Mouse (Mus musculus) lung, postnatal 4 days (tissue): Measurements from ENCODE around the gene Msrb1.
A peak's percentile ranks its signal among the peaks of the same experiment; 100 is the strongest.

ENCODE experiments used
- DNase-seq, 2 experiments: peaks; one replicate each; pipeline ENCODE4 v3.0.0; 2021

The Msrb1 gene

DNA sequence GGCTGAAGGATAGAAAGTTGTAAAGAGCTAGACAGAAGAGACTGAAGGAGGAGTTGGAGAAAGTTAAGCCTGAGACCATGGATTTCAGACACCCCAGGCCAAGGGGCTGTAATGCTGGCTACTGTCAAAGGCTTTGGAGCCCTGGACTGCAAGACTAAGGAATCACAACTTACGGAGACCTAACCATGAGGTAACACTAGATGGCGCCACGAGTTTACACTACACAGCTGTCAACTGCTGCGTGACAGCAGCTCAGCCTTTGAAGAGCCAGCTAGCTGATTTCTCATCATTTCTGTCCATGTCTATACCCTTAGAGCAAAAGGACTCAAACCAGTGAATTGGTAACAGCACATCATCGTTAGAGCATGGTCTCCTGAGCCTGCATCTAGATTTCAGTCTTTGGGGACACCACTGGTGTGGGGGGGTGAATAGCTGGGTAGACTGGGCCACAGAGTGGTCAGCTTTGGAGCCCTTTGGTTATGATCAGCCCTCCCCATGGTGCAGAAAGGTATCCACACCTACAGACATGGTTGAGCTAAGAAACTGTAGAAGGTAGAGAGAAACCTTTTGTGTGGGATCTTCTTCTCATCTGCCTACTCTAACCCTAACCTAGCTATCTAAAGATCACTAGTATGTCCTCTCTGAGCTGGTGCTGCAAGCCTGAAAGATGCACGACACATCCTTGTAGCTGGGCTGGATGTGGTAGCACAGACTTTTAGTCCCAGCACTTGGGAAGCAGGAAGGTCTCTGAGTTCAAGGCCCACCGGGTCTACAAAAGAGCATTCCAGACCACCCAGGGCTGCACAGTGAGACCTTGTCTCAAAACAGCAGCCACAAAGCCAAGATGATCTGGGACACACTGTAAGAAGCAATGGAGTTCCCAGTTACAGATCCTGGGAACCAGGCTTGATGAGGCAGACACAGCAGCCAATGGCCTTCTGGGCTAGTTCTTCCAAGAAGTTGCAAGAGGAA is 9.4 kb downstream of the Msrb1 start:
- peak; percentile 74 to 89 for DNase-seq

DNA sequence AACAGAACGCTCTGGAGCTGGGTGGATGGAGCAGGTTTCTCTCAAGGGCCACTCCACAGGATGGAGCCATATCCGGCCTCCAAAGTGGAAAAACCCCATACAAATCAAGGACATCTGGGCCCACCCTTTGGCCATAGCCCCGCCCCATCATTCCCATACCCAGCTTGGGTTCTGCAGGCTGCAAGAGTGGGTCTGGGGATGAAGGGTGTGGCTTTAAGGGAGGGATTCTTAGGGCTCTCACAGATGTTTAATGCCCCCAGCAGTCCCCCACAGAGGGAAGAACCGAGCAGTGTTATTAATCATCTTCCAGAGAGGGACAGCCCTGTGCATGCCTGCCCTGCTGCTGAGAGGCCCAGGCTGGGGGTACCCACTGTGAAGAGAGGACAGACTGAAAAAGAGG is 10.5 kb downstream of the Msrb1 start:
- DNase-seq = no peak

DNA sequence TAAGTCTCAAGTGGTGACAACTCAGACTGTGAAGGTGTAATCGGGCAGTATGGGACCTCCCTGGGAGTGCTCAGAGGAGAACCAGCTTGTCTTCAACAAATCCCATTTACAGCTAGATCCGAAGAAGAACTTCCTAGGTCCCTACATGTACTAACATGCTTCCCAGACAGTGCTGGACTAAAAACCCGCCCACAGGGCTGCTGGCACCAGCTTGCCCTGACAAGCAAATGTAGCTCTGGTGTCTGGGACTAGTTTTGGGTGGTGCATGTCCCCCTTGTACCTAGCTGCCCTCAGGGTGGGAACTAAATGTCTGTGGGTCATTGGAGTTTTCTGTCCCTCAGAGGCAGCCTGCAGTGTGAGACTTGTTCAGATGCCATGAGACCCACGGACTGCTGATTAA is 15.1 kb downstream of the Msrb1 start:
- no peak for DNase-seq

DNA sequence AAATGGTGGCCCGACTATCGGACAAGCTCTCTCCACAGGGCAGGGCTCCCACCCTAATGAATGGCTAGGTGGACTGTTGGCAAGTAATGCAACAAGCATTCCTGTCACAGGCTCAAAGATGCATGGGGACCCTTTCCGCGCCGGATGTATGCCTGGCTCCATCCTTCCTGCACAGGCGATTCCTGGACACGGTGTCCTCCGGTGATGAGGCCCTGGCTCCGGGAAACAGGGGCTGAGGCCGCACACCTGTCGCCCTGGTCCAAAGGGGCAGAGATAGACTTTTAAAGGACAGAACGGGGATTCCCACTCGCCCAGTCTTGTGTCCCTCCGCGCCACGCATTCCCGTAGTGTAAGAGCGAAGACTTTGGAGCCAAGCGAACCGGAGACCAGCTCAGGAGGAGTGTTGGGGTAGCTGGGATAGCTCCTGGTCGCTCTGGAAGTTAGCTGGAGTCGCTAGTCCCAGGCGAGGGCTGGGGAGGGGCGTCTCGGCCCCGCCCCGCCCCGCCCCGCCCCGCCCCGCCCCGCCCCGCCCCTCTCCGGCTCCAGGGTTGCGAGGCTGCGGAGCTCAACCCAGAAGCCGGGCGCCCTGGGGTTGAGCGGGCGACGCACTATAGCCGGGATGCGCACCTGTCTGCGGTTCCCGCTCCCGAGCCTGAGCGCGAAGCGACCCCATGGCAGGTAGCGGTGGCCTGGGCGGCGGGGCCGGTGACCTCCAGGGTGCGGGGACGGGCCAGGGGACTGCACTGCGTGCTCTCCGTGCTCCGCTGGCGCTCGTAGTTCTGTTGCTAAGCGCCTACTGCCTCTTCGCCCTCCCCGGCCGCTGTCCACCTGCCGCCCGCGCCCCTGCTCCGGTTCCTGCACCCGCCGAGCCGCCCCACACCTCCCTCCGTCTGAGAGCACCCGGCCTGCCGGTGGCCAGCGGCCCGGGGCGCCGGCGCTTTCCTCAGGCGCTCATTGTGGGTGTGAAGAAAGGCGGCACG is 16.3 kb downstream of the Msrb1 start, which contains the start of gene Hs3st6:
TSS of gene Hs3st6 (plus strand) at position 574 of the 980 bp plus-strand sequence.
- no peak for DNase-seq

DNA sequence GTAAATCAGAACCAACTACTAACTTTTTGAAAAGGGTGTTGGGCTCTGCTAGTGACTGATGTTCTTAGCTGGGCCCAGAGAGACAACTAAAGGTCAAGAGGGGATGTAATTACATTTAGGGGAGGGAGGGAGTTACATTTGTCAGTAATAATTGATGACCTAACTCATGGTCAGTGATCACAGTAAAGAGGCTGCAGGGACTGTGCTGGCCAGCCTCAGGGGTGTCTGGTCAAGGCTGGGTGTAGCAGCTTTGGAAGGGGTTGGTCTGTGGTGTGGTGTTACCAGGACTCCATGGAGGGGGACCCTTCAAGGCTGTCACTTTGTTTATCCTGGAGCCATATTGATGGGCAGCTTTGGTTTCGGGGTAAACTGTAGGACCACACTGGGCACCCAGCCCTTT is 21.0 kb downstream of the Msrb1 start:
- DNase-seq = no peak

DNA sequence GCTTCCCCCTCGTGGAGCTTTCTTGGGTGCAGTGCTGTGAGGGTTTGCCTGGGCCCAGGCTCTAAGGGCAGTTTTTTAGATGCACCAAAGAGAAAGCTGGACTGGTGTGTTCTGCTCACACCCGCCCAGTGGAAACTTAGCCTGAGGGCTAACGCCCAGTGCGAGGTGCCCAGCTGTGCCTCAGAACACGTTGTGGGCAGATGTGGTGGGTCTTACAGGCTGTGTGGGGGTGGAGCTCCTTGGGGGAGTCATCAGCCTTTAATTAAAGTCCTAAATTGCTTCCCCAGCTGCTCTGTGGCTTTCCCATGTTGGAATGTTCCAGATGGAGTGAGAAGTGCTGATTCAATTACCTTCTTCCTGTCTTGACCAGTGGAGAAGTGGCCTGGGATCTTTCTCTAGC is 24.7 kb downstream of the Msrb1 start:
- DNase-seq = peak in 1 of 2 experiments; percentile 57

DNA sequence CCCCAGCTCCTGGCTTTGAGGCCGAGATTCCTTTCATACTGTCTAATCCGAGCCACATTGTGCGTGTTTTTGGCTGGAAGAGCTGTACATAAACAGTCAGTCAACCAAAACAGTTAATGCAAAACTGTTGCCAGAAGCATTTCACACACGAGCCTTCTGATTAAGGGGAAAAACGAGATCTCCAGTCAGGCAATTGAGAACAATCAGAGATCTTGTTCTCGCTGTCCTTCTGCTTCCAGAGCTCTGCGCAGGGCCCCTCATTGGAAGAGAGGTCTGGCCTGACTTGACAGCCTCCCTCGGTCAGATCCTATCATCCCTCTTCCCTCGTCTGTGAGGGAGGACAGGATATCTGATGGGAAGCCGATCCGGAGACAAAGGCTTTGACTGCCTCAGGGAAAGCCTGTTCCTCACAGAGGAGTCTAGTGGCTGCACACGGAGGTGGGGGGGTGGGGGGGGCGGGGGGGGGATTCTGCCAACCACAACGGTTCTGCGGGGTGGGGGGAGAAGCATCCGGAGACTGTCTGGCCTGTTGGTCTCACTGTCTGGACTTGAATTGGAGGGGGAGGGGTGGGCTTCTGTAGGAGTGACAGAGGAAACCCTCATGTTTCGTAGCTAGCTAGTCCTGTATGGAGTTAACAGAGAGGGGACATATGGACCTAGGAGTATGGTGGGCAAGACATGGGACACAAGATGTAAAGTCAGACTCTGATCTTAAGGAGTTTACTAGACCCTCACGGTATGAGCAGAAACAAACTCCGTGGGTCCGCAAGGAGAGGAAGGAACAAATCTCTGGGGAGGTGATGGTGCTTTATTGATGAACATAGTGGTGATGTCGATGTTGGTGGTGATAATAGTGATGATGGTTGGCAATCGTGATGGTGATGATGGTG is 28.8 kb downstream of the Msrb1 start:
- DNase-seq = peak in 1 of 2 experiments; percentile 41

DNA sequence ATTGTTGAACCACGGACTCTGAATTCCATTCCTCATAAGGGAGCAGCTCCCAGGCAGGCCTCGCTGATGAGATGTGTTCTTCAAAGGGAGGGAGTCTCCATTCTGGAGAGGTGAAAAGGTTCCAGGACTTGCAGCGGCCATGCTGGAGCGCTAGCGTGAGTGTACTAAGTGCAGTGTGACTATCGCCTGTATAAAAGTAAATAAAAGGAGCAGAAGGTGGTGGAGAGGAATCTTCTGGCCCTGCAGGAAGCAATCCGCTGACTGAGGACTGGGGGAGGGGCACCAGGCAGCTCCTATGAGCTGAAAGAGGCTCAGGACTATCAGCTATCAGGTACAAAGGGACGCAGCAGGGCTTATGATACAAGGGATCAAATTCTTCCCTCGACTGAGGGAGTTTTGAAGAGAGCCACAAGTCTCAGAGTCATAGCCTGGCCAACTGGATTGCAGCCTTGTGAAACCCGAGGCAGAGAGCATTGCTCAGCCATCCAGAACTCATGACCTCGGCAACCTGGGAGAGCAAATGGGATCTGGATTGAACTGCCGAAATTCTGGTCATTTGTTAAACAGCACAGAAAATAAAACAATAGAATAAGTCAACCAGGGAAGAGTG is 29.9 kb downstream of the Msrb1 start:
- peak in 1 of 2 experiments; percentile 23 for DNase-seq

DNA sequence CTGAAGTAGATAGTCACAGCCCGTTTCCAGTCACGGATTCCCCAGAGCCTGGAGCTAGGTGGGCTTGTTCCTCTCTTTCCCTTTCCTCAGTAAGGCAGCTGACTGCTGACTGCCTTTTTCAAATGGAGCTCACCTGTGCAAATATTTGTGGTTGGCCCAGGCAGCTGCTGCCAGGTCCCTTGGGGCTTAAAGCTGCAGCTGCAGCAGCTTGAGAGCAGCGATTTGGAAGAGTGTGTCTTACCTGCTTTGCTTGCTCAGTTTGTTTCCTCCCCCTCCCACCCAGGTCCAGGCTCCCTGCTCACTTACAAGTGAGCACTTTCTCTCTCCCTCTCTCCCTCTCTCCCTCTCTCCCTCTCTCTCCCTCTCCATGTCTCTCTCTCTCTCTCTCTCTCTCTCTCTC is 32.7 kb downstream of the Msrb1 start:
- peak in 1 of 2 experiments; percentile 23 for DNase-seq

DNA sequence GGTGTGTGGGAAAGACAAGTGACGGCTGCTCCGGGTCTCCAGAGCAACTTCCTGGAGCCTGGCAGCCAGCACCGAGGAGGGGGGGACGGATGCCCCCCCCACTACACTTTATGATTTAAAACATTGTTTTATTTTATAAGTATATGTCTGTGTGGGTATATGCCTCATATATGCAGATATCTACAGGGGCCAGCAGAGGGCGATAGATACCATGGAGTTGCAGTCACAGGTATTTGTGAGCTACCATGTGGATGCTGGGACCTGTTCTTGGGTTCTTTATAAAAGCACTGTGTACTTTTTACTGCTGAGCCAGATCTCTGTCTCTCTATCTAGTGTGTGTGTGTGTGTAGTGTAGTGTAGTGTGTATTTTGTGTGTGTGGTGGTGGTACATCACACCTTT is 36.8 kb downstream of the Msrb1 start:
- DNase-seq = no peak

DNA sequence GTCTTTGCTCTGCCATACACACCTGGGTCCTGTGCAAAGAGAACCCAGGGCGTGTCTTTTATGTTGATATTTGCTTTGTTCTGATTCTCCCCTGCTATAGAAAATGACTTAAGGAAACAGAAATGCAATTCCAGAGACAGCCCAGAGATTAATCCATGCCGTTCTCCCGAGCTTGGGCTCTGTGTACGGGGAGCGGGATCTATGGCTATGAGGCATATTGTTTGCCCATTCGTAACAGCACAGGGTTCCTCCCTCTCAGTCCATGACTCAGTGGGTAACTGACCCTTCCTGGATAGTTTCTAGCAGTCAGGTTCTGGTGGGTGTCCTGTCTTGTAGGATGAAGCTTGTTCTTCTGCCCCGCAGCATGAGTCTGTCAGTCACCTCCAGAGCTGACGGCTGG is 38.7 kb downstream of the Msrb1 start:
- no peak for DNase-seq

DNA sequence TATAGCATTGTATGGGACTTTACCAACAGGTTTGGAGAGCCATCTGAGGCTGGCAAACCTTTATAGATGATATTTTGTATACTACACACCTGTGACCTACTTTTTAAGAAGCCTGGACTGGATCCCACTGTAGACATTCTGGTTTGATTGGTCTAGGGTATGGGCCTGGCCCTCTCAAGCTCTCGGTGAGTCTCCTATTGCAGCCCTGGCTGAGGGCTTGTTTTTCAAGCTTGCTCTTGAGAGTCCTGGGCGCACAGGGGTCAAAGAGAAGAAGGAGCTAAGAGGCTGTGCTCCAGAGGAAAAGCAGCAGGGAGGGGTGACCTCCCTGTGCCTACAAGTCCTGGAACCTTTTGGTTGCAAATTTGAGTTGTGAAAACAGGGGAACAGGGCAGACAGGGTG is 40.6 kb downstream of the Msrb1 start:
- DNase-seq = peak; percentile 32 to 69

DNA sequence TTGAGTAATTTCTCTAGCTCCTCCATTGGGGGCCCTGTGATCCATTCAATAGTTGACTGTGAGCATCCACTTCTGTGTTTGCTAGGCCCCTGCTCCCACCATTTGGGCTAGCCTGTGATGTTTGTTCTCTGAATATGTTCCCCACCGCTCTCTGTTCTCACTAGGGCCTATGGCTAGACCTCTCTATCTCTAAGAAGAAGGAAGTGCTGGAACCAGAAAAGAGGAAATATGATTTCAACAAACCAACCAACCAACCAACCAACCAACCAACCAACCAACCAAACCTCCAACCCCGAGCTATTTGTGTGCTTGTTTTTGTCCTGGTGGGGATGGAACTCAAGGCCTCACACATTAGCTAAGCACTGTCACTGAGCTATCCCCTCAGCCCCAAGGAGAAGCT is 44.4 kb downstream of the Msrb1 start:
- no peak for DNase-seq

DNA sequence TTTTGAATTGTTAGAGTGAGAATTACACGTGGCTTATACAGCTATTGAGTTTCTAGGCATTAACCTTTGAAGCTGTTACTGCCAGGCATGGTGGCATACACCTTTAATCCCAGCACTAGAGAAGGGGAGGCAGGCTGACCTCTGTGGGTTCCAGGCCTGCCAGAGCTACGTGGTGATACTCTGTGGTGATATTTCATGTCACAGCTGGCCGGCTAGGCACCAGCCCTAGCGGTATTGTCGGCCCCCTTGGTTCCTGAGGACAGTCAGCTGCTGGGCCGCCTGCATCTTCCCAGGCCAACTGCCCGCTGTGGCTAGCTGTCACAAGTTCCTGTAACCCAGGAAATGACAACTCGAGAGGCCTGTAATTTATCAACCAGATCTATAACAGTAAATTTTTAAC is 55.7 kb downstream of the Msrb1 start:
- no peak for DNase-seq
